Mouse (Mus musculus) olfactory bulb, adult 2 months (tissue): Measurements from ENCODE around the gene Zfp61. TPM values are rescaled to one million over a fixed set of nuclear protein-coding genes. Genes with fewer than 3 reads are reported as not detected.

ENCODE experiments used
- H3K27ac ChIP-seq: fragments of 200-500 bp; 2 replicates; pipeline ENCODE4 v1.5.1; 2012; ENCODE audit warnings: low read depth, low read length; ENCODE audit not compliant: insufficient read depth
- H3K4me1 ChIP-seq: fragments of 200-500 bp; 2 replicates; pipeline ENCODE4 v1.6.1; 2012; ENCODE audit warnings: low read length; ENCODE audit not compliant: control insufficient read depth, insufficient read depth
- H3K4me3 ChIP-seq: fragments of 200-500 bp; 2 replicates; pipeline ENCODE4 v1.5.1; 2012; ENCODE audit warnings: mild to moderate bottlenecking, low read depth, low read length, moderate library complexity; ENCODE audit not compliant: insufficient read depth
- CTCF ChIP-seq: fragments of 200-500 bp; IDR thresholded peaks from 2 replicates; pipeline ENCODE4 v1.5.1; 2012; ENCODE audit warnings: low read depth, mild to moderate bottlenecking, low read length, moderate library complexity; ENCODE audit not compliant: insufficient read depth
- POLR2A ChIP-seq: fragments of 200-500 bp; IDR thresholded peaks from 2 replicates; pipeline ENCODE4 v1.6.1; 2012; ENCODE audit warnings: mild to moderate bottlenecking, low read depth, low read length, moderate library complexity; ENCODE audit not compliant: insufficient read depth
- WGBS: fragments of 180-500 bp; shearing (Covaris S2); methylation state at CpG from one replicate; pipeline ENCODE4 v1.1.7; 2018; 5-methylcytosine and 5-hydroxymethylcytosine counted together
- polyA plus RNA-seq: library from polyadenylated mRNA; stranded (reverse); fragments of >200 nt; gene quantifications from 2 replicates; pipeline ENCODE4 v1.2.4, GENCODE M21; 2012; ENCODE audit warnings: low replicate concordance; ENCODE audit not compliant: missing spikeins, insufficient read depth, insufficient read length

Gene Zfp61
- polyA plus RNA-seq, 1 experiment, result not detected

DNA sequence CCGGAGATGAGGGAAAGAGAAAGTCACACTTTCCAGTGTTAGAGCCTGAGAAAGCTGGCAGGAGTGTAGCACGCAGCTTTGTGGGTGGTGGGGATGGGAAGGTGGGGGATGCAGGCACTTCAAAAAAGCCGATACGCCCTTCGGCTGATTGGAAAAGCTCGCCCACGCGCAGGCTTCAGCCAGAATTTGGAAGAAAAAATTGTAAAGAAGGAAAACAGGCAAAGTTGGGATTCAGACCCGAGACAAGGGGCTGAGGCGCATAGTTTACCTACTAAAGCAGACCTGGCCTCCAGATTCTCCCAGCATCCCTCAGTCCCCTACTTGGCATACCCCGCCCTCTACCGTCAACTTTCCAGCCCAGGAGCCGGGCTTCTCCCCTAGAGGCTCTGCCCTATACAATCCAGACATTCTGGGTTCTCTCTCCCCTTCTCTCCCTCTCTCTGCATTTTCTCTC is 24.7 kb upstream of the Zfp61 start:
- TF ChIP-seq POLR2A (no peak), CTCF (no peak)
- Histone ChIP-seq H3K4me1 (peaks cover 11% of the 10 kb centered on the region), H3K27ac (0 out of 2 replicates have a peak overlapping the region, but pooled peaks have one; percentile 15), H3K4me3 (peak overlapping the region; percentile 25)
- 3% methylated on average over 13 of the region's 13 CpGs for WGBS

DNA sequence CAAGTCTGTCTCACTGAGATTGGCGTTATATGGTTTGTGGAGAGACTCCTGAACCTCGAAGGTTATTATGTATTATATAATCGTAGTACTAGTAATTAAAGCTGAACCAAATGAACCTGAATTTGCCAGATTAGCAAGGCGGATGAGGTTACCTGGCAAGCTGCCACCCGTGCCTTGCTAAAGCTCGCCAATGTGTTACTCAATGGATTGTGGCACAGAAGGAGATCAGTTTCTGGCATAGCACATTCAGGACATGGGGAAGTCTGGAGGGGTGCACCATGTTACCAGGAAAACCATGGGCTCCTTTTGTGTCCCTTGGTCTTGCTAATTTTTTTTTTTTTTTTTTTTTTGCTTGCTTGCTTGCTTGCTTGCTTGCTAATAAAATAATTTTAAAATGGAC is 24.2 kb upstream of the Zfp61 start:
- Histone ChIP-seq H3K27ac (0 out of 2 replicates have a peak overlapping the region, but pooled peaks have one; percentile 15), H3K4me1 (peaks cover 11% of the 10 kb centered on the region), H3K4me3 (no peak overlapping the region)
- 22% methylated on average over 6 of the region's 6 CpGs for WGBS
- no peak for TF ChIP-seq POLR2A
- no peak for TF ChIP-seq CTCF

DNA sequence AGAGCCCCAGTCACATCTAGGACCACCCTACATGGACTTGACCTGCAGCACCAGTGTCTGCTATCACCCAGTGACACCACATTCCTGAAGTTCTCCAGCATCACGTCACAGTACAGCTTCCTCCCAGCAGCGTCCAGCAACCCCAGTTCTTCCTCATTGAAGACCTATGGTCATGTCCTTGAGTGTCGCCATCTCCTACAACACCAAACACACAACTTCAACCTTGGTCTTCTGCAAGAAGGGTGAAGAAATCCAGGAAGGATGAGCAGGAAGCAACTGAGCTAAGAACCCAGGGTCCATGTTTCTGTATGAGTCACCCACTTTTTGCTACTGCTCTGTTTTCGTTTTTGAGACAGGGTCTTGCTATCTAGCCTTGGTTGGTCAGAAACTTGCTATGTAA is 21.6 kb upstream of the Zfp61 start:
- no peak overlapping the region for H3K27ac ChIP-seq
- H3K4me1 ChIP-seq, result peaks cover 11% of the 10 kb centered on the region
- TF ChIP-seq CTCF, result no peak
- TF ChIP-seq POLR2A, result no peak
- WGBS, result 78% methylated on average over 4 of the region's 4 CpGs
- no peak overlapping the region for H3K4me3 ChIP-seq

DNA sequence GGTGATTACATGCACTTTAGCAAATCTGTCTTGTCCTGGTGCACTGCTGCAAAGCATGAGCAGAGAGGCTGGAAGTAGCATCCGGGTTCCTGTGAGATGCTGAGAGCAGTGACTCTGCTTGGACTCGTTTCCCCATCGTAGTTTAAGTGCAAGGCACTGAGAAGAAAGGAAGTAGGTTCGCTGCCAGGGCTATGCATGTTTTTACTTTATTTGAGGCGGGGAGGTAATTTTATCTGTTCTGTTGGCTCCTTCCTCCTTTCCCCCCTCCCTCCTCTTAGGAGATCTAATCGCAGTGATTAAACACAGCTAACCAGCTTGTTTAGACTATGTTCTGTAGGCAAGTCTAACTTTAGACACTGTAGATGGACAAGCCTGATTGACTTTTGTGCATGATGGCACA is 17.9 kb upstream of the Zfp61 start:
- Histone ChIP-seq H3K4me1 (peaks cover 3% of the 10 kb centered on the region; the same call in 1 of the 2 replicates), H3K27ac (no peak overlapping the region), H3K4me3 (no peak overlapping the region)
- 55% methylated on average over 6 of the region's 6 CpGs for WGBS
- TF ChIP-seq CTCF, result no peak
- no peak for TF ChIP-seq POLR2A

DNA sequence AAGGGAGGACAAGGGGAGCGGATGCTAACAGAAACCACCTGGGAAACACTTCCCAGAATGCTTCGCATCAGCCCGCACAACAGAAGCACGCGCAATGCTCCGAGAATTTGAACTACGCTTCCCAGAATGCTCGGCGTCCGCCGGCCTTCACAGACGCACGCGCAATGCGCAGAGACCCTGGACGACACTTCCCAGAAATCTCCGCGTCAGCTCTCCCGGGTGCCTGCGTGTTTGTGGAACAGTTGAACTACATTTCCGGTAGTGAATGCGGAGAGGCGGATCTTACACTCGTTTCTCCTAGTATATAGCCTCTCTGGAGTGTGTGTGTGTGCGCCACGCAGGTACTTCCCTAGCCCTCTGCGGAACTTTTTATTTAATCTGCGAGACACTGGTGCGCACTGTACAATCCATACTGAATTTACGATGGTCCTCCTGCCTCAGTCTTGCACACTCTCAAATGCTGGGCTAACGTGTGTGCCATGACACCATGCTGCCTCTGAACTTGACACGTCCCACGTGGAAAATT is 15.6 kb upstream of the Zfp61 start, which contains the start of gene Zfp94:
Gene Zfp94, minus strand, starts transcription at position 100 of the 526 bp plus-strand sequence.
- Histone ChIP-seq H3K4me3 (peak within 1 kb of the TSS; percentile 52), H3K4me1 (peaks cover 3% of the 10 kb centered on the region; the same call in 1 of the 2 replicates), H3K27ac (peak within 1 kb of the TSS; percentile 57)
- no peak for TF ChIP-seq CTCF
- peak; percentile 21; the same call in 1 of the 2 replicates for TF ChIP-seq POLR2A
- WGBS, result under 1% methylated on average over 33 of the region's 33 CpGs

DNA sequence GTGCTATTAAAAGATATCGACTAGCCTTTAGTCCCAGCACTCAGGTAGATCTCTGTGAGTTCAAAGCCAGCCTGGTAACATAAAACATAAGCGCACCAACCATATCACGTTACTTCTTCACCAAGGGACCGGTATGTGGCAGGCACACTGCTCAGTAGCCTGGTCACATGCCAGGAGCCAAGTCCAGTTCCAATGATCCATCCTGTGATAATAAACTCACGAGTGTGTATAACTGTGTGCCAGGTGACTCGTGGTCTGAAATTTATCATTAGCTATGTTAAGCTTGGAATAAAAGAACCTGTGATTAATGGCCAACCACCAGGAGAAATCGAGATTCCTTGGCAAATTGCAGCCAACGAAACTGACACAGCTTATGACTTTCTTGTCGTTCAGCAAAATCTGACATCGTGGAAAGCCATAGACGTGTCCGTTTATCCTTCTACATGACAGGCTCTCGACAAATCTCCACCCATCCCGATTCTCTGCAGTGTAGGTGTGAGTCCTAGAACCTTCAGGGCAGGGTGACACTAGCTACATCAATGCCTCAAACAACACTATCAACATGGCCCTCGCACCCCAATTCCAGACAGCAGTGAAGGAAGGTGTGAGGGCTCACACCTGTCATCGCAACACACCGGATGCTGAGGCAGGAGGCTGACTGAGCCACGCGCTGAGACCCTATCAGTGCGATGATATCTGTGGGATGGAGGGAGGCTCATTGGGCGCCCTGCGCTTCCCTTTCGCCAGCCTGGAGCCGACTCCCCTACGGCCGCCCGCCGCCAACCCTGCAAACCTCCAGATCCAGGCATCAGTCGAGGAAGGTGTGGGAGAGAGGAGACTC is 14.9 kb upstream of the Zfp61 start:
- peaks cover 3% of the 10 kb centered on the region; the same call in 1 of the 2 replicates for H3K4me1 ChIP-seq
- H3K4me3 ChIP-seq, result peak overlapping the region; percentile 52
- H3K27ac ChIP-seq, result peak overlapping the region; percentile 3; the same call in 1 of the 2 replicates
- TF ChIP-seq POLR2A (0 out of 2 replicates have a peak, but pooled peaks have one; percentile 75), CTCF (no peak)
- WGBS, result 18% methylated on average over 29 of the region's 29 CpGs

DNA sequence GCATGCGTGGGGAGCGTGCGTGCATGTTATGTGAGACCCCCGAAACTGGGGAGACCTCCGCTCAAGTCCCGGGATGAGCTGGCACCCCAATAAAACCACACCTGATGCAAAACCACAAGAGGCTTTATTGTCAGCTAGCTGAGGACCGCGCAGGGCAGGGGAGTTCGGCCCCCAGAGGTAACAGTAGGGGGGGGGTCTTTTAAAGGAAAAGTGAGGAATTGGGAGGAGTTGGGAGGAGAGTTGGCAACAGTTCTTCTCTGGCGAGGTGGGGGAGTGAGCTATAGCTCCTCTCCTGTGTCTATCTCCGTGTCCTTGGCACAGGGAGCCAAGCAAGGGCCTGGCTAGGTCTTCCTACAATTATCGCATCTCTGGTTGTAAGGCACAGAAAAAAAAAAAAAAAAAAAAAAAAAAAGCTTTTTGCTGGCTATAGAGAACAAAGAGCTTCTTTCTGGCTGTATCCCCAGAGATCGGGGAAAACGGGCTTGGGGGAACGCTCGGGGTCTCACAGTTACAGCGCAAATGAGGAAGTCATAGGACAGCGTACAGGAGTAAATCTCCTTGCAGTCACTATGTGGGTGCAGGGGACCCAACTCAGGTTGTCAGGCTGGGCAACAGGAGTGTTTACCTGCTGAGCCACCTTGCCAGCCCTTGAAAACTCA is 1.1 kb downstream of the Zfp61 start:
- peak overlapping the region; percentile 54 for H3K4me3 ChIP-seq
- peaks cover 9% of the 10 kb centered on the region for H3K4me1 ChIP-seq
- 1% methylated on average over 18 of the region's 18 CpGs for WGBS
- no peak for TF ChIP-seq POLR2A
- no peak for TF ChIP-seq CTCF
- peak overlapping the region; percentile 77 for H3K27ac ChIP-seq

DNA sequence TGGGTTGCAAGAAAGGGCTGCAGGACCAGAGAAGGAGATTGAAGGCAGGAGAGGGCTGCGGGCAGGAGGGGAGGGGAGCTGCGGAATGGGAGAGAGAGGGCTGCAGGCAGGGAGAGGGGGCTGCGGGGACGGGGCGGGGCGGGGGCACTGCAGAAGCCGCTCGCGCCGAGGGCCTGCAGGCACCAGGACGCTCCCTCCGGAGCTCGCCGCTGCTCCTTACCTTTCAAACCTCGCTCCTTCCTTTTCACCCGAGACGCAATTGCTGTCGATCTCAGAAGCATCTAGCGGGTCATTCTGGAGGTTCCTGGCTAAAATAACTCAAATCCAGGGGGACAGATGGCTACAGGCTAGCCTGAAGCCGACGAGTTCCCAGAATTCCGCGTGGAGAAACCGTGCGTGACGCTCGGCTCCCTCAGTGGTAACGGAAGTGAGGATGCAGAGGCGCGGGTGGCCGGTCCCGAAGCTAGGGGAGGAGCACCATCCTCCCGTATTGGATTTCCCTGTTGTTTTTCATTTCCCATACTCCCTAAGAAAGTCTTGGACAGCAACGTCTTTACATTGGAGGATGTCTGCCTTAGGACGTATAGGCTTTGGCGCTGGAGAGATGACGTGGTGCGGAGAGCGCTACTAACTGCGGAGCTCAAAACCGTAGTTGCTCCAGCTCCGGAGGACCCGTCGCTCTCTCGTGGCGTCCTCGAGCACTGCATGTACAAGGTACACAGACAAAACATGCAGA is 1.9 kb downstream of the Zfp61 start:
- Histone ChIP-seq H3K4me1 (peaks cover 9% of the 10 kb centered on the region), H3K4me3 (peak overlapping the region; percentile 64), H3K27ac (peak overlapping the region; percentile 66)
- TF ChIP-seq CTCF (no peak), POLR2A (peak; percentile 61; the same call in 1 of the 2 replicates)
- WGBS, result under 1% methylated on average over 42 of the region's 47 CpGs

DNA sequence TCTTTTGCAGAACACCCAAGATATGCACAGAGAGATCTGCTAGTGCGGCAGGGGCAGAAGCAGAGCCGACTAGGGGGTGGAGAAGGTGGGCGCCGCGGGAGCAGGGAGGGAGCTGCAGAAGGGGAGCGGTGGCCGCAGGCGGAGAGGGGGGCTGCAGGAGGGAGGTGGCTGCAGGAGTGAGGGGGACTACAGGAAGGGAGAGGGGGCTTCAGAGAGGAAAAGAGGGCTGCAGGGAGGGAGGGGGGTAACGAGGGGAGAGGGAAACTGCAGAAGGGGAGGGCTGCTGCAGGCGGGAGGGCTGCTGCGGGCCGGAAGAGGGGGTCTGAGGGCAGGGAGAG is 2.4 kb downstream of the Zfp61 start:
- TF ChIP-seq CTCF (no peak), POLR2A (no peak)
- under 1% methylated on average over 12 of the region's 12 CpGs for WGBS
- H3K4me3 ChIP-seq, result peak overlapping the region; percentile 64
- peaks cover 9% of the 10 kb centered on the region for H3K4me1 ChIP-seq
- no peak overlapping the region for H3K27ac ChIP-seq
